Mouse (Mus musculus): ENCODE results near the gene Dcps.

Dcps gene

DNA sequence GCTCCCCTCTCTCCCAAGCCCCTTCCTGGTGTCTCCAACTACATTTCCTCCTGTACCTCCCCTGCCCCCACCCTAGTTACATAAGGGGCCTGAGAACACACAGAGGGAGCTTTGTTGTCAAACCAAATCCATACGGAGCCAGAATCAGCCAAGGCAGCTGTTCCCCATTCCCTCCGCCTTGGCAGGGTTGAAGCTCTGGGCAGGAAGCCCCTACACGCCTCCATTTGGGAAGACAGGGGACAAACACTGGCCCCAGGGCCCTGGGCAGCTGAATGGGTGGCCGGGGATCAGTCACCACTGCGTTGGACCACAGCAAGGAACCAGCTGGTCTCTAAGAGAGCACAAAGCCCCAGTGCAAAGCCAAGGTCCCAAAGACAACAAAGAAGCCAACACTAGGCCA, 66.9 kb downstream of the Dcps start:
- DNase-seq (ENCODE audit: low spot score in 2 of 2): no peak

DNA sequence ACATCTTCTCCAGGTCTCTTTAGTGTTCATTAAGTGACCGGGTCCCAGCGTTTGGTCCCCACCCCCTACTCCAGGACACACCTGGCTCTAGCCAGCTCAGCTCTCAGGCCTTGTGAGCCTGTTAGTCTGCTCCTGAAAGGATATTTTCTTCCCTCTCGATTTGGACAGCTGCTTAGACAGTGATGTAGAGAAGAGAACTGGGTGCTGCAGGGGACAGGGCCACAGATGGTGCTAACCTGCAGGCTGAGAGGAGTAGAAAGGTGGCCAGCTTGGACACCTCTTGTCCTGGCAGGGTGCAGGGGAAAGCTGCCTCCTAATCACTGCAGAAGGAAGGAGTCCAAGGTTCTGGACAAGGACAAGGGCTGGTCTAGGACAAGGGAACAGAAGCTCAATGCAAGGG, 67.8 kb downstream of the Dcps start:
- DNase-seq (ENCODE audit: low spot score in 2 of 2): no peak

DNA sequence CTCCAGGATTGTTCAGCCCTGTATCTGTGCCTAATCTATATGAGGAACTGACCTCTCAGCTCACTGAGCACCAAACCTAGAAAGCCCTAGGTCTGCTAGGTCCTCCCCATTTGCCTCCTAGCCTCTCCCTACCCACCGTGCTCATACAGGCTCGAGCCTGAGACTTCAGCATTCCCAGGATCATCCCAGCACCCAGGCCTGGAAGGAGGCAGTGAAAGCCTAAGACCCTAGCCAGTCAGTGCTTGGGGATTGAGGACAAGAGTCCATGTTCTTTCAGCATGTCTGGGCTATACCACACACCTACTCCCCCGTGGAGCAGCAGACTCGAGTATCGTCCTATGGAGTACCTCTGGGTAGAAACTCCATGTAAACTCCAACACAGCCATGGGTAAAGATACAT, 68.5 kb downstream of the Dcps start:
- no peak for DNase-seq (ENCODE audit: low spot score in 2 of 2)

GRCm38 (mm10) chr9:35105884-35106880, 69.7 kb downstream of the Dcps start:
- DNase-seq (ENCODE audit: low spot score in 2 of 2): no peak

DNA sequence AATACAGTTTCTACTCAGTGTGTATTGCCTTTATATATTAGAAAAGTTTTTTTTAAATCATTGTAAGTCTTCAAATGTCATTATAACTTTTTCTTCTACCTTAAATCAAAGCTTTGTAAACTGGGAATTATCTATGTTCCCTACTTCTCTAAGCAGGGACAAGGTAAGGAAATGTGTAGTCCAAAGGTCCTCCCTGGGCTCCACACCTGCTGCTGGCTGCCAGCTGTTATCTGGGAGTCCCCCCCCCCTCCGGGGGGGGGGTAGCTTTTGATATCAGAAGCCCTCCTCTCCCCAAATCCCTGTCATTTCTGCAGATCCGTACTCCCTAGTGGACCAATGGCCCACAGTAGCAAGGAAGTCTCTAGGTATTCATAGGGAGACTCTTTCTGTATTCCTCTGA, 70.4 kb downstream of the Dcps start:
- DNase-seq (ENCODE audit: low spot score in 2 of 2): no peak

- DNase-seq (ENCODE audit: low spot score in 2 of 2): no peak
Measured at GRCm38 (mm10) chr9:35104711-35105110, 71.2 kb downstream of the Dcps start.

DNA sequence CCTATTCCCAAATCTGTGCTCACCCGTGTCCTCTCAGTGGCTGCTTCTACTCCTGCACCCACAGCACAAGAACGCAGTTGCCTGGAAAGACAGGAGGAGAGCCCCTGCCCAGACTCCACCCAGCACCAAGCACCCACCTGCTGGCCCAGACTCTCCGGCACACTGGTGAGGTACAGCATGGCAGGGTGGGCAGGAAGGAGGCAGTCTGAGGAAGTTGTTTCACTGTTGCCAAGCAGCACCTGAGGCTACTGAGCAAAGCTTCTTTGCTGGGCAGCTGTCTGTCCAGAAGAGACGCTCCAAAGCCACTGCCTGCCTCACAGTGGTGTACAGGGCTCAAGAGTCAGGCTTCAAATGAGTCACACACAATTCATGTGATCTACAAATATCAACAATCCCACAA, 77.1 kb downstream of the Dcps start:
- no peak for DNase-seq (ENCODE audit: low spot score in 2 of 2)

DNA sequence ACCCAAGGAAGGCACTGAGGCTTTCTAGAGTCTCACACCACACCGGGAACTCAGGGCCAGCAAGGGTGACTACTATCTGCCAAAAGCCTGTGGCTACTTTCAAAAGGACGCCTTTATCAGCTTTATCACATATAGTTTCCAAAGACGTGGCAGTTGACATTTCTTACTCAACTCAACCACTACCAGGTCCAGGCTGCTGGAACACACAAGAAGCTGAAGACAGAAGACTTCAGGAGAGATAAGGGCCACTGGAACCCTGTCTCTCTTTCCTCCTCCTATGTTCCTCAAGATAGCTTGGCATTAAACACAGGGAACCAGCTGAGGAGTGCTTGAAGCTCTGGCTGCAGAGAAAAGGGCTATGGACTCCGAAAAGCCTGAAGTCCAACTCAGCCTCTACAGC, 78.0 kb downstream of the Dcps start:
- DNase-seq (ENCODE audit: low spot score in 2 of 2): no peak

DNA sequence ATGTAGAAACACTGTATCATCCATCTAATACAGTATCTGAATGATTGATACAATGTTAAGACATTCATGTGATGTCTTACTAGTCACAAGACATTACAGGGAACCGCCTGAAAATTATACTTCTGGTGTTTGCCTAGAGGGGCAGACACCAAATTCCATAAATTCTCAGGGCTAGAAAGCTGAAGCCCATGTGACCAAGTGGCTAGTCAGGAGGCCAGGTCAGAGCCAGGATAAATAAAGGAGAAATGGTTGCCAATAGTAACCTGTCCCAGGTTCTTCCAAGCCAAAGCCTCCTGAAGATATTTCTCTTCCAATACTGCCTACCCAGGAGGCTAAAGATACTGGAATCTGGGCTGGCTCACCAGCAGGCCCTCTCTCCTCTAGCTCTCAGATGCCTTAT, 80.1 kb downstream of the Dcps start:
- no peak for DNase-seq (ENCODE audit: low spot score in 2 of 2)

DNA sequence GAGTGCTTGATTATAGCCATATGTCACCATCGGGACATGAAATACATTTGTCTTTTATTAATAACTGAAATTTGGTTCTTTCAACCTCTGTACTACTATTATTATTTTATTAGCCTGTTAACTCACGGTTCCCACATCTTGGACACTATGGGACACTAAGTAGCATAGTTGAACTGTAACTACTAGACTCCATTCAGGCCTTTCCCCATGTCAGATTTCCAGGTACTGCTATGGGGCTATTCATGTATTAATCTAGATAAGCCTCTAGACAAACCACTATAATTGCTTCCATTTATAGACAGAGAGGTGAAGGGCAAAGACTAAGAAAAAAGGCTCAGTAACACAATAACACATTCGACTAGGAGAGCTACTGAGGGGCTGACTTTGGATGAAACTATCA, 82.5 kb downstream of the Dcps start:
- no peak for DNase-seq (ENCODE audit: low spot score in 2 of 2)

DNA sequence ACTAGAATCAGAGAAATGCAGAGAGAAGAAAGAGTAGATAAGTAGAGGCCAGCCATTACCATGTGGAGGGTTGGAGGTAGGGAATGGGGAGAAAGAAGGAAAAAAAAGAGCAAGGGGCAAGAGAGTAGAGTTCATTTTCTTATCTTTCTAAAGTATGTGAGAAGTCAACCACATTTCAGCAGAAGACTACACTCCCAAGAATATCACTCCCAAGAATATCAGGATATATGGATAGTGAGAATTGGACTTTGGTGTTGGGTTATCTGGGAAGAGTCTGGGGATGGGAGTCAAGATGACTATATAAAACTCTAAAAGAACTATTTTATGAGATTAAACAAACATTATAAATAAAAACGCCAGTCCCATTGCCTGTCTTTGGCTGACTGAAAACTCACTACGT, 83.0 kb downstream of the Dcps start:
- no peak for DNase-seq (ENCODE audit: low spot score in 2 of 2)
